In genomic region chr6:29548086-29548485, GRCm38 (mm10) we compare ENCODE assay signal across 28 mouse cellular contexts. TPM values are rescaled to one million over a fixed set of nuclear protein-coding genes. Genes with fewer than 3 reads are reported as not detected.
DNase-seq lines count a peak whose midpoint lies in the region; ATAC-seq and TF ChIP-seq lines count a peak whose summit lies in the region.
"Had no signal": no experiment of that assay in that cellular context is flagged by ENCODE, and none has a peak within 500 bp of the region (broad histone marks: within the 10 kb centered on the region; RNA-seq: fewer than 3 reads in every experiment).

No protein-coding gene starts in this region.

- H3K4me1 ChIP-seq in ES-Bruce4 (ENCODE audit: control insufficient read depth, insufficient read depth, low read length): no peaks in the 10 kb centered on the region
- H3K4me1 ChIP-seq in embryonic facial prominence, embryonic 15.5 days: no peaks in the 10 kb centered on the region
- no peaks in the 10 kb centered on the region for H3K4me1 ChIP-seq in stomach, postnatal 0 days (replicated peaks; ENCODE audit: control insufficient read depth, insufficient read depth)
- H3K4me1 ChIP-seq in midbrain, embryonic 15.5 days: no peaks in the 10 kb centered on the region
- H3K4me1 ChIP-seq in forebrain, embryonic 16.5 days (replicated peaks; ENCODE audit: control insufficient read depth, insufficient read depth, low read length): no peaks in the 10 kb centered on the region
- H3K4me1 ChIP-seq: embryonic facial prominence, embryonic 12.5 days; forebrain, embryonic 12.5 days; forebrain, embryonic 15.5 days; hindbrain, embryonic 10.5 days had no signal

- no peak for ATAC-seq in embryonic facial prominence, embryonic 15.5 days (ENCODE audit: insufficient number of reproducible peaks, low FRiP score, low TSS enrichment, low read depth)
- ATAC-seq in stomach, postnatal 0 days (ENCODE audit: low FRiP score, low TSS enrichment): no peak
- ATAC-seq in midbrain, embryonic 15.5 days (replicated peaks): no peak
- ATAC-seq in forebrain, embryonic 16.5 days: no peak
- ATAC-seq: forebrain, embryonic 15.5 days; hindbrain, postnatal 0 days; inflammation-experienced regulatory T-cells, adult 6 months; intestine, embryonic 16.5 days had no signal

- intact Hi-C loops in heart, postnatal 25 days (cut with DNase I): no loop called here

- H3K9me3 ChIP-seq in ES-Bruce4 (replicated peaks; ENCODE audit: control insufficient read depth, insufficient read depth, low read length, poor library complexity, severe bottlenecking): peaks cover 6% of the 10 kb centered on the region
- no peaks in the 10 kb centered on the region for H3K9me3 ChIP-seq in embryonic facial prominence, embryonic 15.5 days (replicated peaks)
- H3K9me3 ChIP-seq in stomach, postnatal 0 days (ENCODE audit: control insufficient read depth, low read length): no peaks in the 10 kb centered on the region
- no peaks in the 10 kb centered on the region for H3K9me3 ChIP-seq in midbrain, embryonic 15.5 days
- no peaks in the 10 kb centered on the region for H3K9me3 ChIP-seq in forebrain, embryonic 16.5 days (ENCODE audit: control insufficient read depth, low read length)
- H3K9me3 ChIP-seq: embryonic facial prominence, embryonic 12.5 days; forebrain, embryonic 12.5 days; forebrain, embryonic 15.5 days had no signal

- peak; percentile 89 for DNase-seq in gonadal fat pad, adult 2 months (ENCODE audit: low read depth)
- DNase-seq in stomach, postnatal 0 days (ENCODE audit: low spot score): no peak
- DNase-seq in heart, postnatal 25 days (ENCODE audit: low spot score): no peak
- DNase-seq: adrenal gland, adult 2 months; adrenal gland, postnatal 14 days; B cell, adult 2 months; cerebellum, adult 11-12 months; cerebellum, adult 8-10 months; cerebellum, postnatal 10 days; cerebellum, postnatal 36 days; gastrocnemius, postnatal 10 days; gastrocnemius, postnatal 36 days; heart, adult 11 months; heart, postnatal 36 days had no signal

- peak overlapping the region; percentile 65; the same call in 1 of the 2 replicates for H3K27ac ChIP-seq in ES-Bruce4 (ENCODE audit: insufficient read depth, low read length)
- H3K27ac ChIP-seq in embryonic facial prominence, embryonic 15.5 days (replicated peaks): peak overlapping the region; percentile 61
- peak overlapping the region; percentile 65 for H3K27ac ChIP-seq in stomach, postnatal 0 days (replicated peaks)
- no peak overlapping the region for H3K27ac ChIP-seq in midbrain, embryonic 15.5 days
- H3K27ac ChIP-seq in forebrain, embryonic 16.5 days (ENCODE audit: low read length): no peak overlapping the region
- H3K27ac ChIP-seq: embryonic facial prominence, embryonic 12.5 days; forebrain, embryonic 12.5 days; forebrain, embryonic 15.5 days; hindbrain, embryonic 10.5 days; hindbrain, embryonic 14.5 days; hindbrain, postnatal 0 days had no signal

- no peak overlapping the region for H3K9ac ChIP-seq in ES-Bruce4 (ENCODE audit: low read depth, poor library complexity, severe bottlenecking)
- no peak overlapping the region for H3K9ac ChIP-seq in embryonic facial prominence, embryonic 15.5 days
- no peak overlapping the region for H3K9ac ChIP-seq in stomach, postnatal 0 days (ENCODE audit: low read length)
- no peak overlapping the region for H3K9ac ChIP-seq in midbrain, embryonic 15.5 days
- H3K9ac ChIP-seq in forebrain, embryonic 16.5 days (replicated peaks; ENCODE audit: low read depth, low read length): no peak overlapping the region
- H3K9ac ChIP-seq: embryonic facial prominence, embryonic 12.5 days; forebrain, embryonic 12.5 days; forebrain, embryonic 15.5 days; hindbrain, embryonic 14.5 days had no signal

- H3K4me2 ChIP-seq in embryonic facial prominence, embryonic 15.5 days (replicated peaks): no peak overlapping the region
- H3K4me2 ChIP-seq in stomach, postnatal 0 days (replicated peaks; ENCODE audit: low read depth): no peak overlapping the region
- H3K4me2 ChIP-seq in midbrain, embryonic 15.5 days: no peak overlapping the region
- no peak overlapping the region for H3K4me2 ChIP-seq in forebrain, embryonic 16.5 days (ENCODE audit: low read length)
- H3K4me2 ChIP-seq: embryonic facial prominence, embryonic 12.5 days; forebrain, embryonic 12.5 days; forebrain, embryonic 15.5 days; heart, embryonic 11.5 days; hindbrain, embryonic 14.5 days had no signal

- TF ChIP-seq EP300 in ES-Bruce4 (IDR thresholded peaks at IDR 0.05; ENCODE audit: insufficient read depth, low read depth, low read length): no peak
- TF ChIP-seq EP300 in stomach, postnatal 0 days (optimal IDR thresholded peaks at IDR 0.05): no peak

- WGBS in embryonic facial prominence, embryonic 15.5 days: 80% methylated on average over 1 of the region's 1 CpGs
- WGBS in stomach, postnatal 0 days: 80% methylated on average over 1 of the region's 1 CpGs
- 96% methylated on average over 1 of the region's 1 CpGs for WGBS in midbrain, embryonic 15.5 days
- WGBS in forebrain, embryonic 16.5 days: 85% methylated on average over 1 of the region's 1 CpGs

- no peak for TF ChIP-seq POLR2A in ES-Bruce4 (IDR thresholded peaks at IDR 0.05; ENCODE audit: insufficient read depth, low read length)

- no peak overlapping the region for H3K4me3 ChIP-seq in ES-Bruce4 (ENCODE audit: low read depth, low read length)
- H3K4me3 ChIP-seq in embryonic facial prominence, embryonic 15.5 days (replicated peaks): no peak overlapping the region
- H3K4me3 ChIP-seq in stomach, postnatal 0 days (ENCODE audit: low read depth, low read length): no peak overlapping the region
- no peak overlapping the region for H3K4me3 ChIP-seq in midbrain, embryonic 15.5 days
- no peak overlapping the region for H3K4me3 ChIP-seq in forebrain, embryonic 16.5 days (replicated peaks; ENCODE audit: low read length)
- H3K4me3 ChIP-seq: embryonic facial prominence, embryonic 12.5 days; forebrain, embryonic 12.5 days; forebrain, embryonic 15.5 days; hindbrain, embryonic 10.5 days had no signal

- H3K27me3 ChIP-seq in ES-Bruce4 (ENCODE audit: control insufficient read depth, insufficient read depth, low read length, poor library complexity, severe bottlenecking): no peaks in the 10 kb centered on the region
- H3K27me3 ChIP-seq in embryonic facial prominence, embryonic 15.5 days: no peaks in the 10 kb centered on the region
- H3K27me3 ChIP-seq in stomach, postnatal 0 days (ENCODE audit: control insufficient read depth, insufficient read depth, low read length): no peaks in the 10 kb centered on the region
- H3K27me3 ChIP-seq in midbrain, embryonic 15.5 days (replicated peaks): no peaks in the 10 kb centered on the region
- no peaks in the 10 kb centered on the region for H3K27me3 ChIP-seq in forebrain, embryonic 16.5 days (replicated peaks; ENCODE audit: control insufficient read depth, insufficient read depth, low read length)
- H3K27me3 ChIP-seq: CH12.LX; embryonic facial prominence, embryonic 12.5 days; forebrain, embryonic 12.5 days; forebrain, embryonic 15.5 days had no signal

- H3K36me3 ChIP-seq in ES-Bruce4 (ENCODE audit: control insufficient read depth, insufficient read depth, low read length, poor library complexity, severe bottlenecking): peaks cover 69% of the 10 kb centered on the region
- peaks cover 78% of the 10 kb centered on the region for H3K36me3 ChIP-seq in embryonic facial prominence, embryonic 15.5 days
- H3K36me3 ChIP-seq in stomach, postnatal 0 days (ENCODE audit: control insufficient read depth, insufficient read depth, low read length): peaks cover 14% of the 10 kb centered on the region
- peaks cover 46% of the 10 kb centered on the region for H3K36me3 ChIP-seq in midbrain, embryonic 15.5 days (replicated peaks)
- peaks cover 51% of the 10 kb centered on the region for H3K36me3 ChIP-seq in forebrain, embryonic 16.5 days (ENCODE audit: control insufficient read depth, insufficient read depth)

- TF ChIP-seq CTCF in ES-Bruce4 (IDR thresholded peaks at IDR 0.05; ENCODE audit: low read depth, low read length): no peak
- no peak for TF ChIP-seq CTCF in stomach, postnatal 0 days (IDR thresholded peaks at IDR 0.05; ENCODE audit: low read depth)

RNA-seq across cellular contexts. Expression of gene Irf5, which starts 21.7 kb away (rescaled TPM):
- polyA plus RNA-seq in ES-Bruce4 (2011; ENCODE audit: insufficient read depth, insufficient read length, low read depth, missing spikeins): 2.3 and 2.6 TPM in 2 replicates
- 6.8 and 8.2 TPM in 2 replicates for polyA plus RNA-seq in embryonic facial prominence, embryonic 15.5 days (2015; fragmentation: Nextera tagmentation; extraction: Ambion mirVana)
- 13.5 and 16.3 TPM in 2 replicates for polyA plus RNA-seq in gonadal fat pad, adult 2 months (2012; rRNA removed)
- polyA plus RNA-seq in stomach, postnatal 0 days (2015; fragmentation: Nextera tagmentation; extraction: Ambion mirVana): 9.3 and 11.5 TPM in 2 replicates
- 2.0 and 2.1 TPM in 2 replicates for polyA plus RNA-seq in midbrain, embryonic 15.5 days (2015; fragmentation: Nextera tagmentation; extraction: Ambion mirVana)
- 1.5 and 2.2 TPM in 2 replicates for polyA plus RNA-seq in forebrain, embryonic 16.5 days (2015; fragmentation: Nextera tagmentation; extraction: Ambion mirVana)
- 1 to 10 TPM; 2.7 to 4.2 TPM for total RNA-seq in heart, postnatal 25 days (2021)

RNA-seq across cellular contexts. Expression of gene Kcp, which starts 40.3 kb away (rescaled TPM):
- 1.9 and 4.1 TPM in 2 replicates for polyA plus RNA-seq in ES-Bruce4 (2011; ENCODE audit: insufficient read depth, insufficient read length, low read depth, missing spikeins)
- 26.2 and 28.3 TPM in 2 replicates for polyA plus RNA-seq in embryonic facial prominence, embryonic 15.5 days (2015; fragmentation: Nextera tagmentation; extraction: Ambion mirVana)
- polyA plus RNA-seq in gonadal fat pad, adult 2 months (2012; rRNA removed): 5.2 and 8.3 TPM in 2 replicates
- polyA plus RNA-seq in stomach, postnatal 0 days (2015; fragmentation: Nextera tagmentation; extraction: Ambion mirVana): 3.8 and 6.1 TPM in 2 replicates
- 18.9 and 20.9 TPM in 2 replicates for polyA plus RNA-seq in midbrain, embryonic 15.5 days (2015; fragmentation: Nextera tagmentation; extraction: Ambion mirVana)
- 15.4 and 17.1 TPM in 2 replicates for polyA plus RNA-seq in forebrain, embryonic 16.5 days (2015; fragmentation: Nextera tagmentation; extraction: Ambion mirVana)
- total RNA-seq in heart, postnatal 25 days (2021): 1 to 10 TPM; 4.4 to 4.6 TPM

Comparison
In these comparisons a context has a peak if more than half of its experiments do, and no peak if none do; other contexts are left out.
1. H3K27ac ChIP-seq: peak in ES-Bruce4 (single experiment), embryonic facial prominence, embryonic 15.5 days (single experiment) and stomach, postnatal 0 days (single experiment); none in midbrain, embryonic 15.5 days (single experiment) and forebrain, embryonic 16.5 days (single experiment).